Mouse (Mus musculus) small intestine, adult 10 weeks (tissue): ENCODE results near the gene Mfsd14b. TPM values are rescaled to one million over a fixed set of nuclear protein-coding genes. Genes with fewer than 3 reads are reported as not detected.

Source experiments
- polyA plus RNA-seq: library from polyadenylated mRNA; stranded (reverse); fragments of 350-450 nt; fragmentation: Illumina TruSeq; extraction: RNeasy Lipid Tissue Mini Kit (QIAGEN cat#74804); gene quantifications from one replicate; pipeline ENCODE4 v1.2.3, GENCODE M21; 2014; ENCODE audit warnings: low replicate concordance

The Mfsd14b gene
- 125 TPM for polyA plus RNA-seq

DNA sequence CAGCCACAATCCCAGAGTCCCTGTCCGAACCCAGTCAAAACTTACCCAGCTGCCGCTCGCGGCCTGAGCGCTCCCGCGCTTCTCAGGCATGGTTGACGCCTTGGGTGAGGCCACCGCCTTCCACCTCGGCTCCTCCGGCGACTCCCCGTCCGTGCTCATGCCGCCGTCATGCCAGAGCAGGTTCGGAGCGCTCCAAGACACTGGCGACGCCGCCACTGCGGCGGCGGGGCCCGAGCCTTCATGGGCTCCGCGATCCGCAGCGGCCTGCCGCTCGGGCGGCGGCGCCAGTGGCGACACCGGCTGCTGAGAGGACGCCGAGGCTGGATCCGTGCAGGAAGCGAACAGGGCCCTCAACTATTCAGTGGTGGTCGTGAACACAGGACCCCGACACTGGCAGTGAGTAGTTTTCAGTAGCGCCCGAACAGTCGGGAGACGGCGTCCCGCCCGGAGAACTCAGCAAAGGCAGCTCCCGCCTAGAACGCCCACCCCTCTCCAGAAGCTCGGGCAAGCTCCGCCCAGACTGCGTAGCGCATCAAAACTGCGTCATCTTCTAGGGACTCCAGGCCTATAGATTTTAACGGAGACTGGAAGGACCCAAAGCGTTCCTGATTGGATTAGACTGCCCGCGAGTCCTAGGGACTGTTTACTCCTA, at the start of gene Mfsd14b:
Gene Mfsd14b (minus strand): TSS at position 517 of the 652 bp plus-strand sequence.

DNA sequence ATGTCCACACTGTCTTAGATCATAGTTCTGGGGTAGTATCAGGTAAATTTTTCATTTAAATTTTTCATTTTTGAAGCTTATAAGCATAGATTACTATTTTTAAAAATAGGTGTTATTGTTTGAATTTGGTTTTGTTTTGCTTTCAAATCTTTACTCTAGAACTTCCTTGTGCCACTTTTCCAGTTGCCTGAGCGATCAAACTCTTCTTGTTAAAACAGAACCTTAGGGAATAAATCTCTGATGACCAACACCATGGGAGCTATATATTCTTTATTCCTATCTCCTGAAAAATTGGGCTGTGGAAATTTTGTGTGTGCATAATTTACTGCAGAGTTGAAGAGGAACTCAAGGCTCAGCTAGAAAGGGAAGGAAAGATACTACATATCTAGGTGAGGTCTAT, 37.2 kb upstream of the Mfsd14b start, which contains the start of gene Olfr466:
Gene Olfr466 (plus strand): TSS at position 301 of the 400 bp plus-strand sequence.

DNA sequence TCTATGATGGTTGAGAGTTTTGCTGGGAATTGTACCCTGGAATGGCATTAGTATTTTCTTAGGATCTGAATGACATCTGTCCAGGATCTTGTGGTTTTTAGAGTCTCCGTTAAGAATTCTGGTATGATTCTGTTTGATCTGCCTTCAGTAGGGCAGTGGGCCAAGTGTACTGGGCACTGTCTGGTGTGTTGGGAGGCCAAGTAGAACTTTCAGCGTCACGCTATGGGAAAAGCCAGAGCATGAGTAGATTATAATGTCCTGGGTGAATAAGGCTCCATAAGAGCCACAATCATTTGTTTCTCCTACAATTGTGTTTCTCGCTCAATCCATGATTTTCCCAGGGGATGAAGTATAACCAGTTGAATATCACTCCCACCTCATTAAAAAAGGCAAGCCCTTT, 25.0 kb upstream of the Mfsd14b start, which contains the start of gene Olfr465-ps1:
Gene Olfr465-ps1 (plus strand): TSS at position 301 of the 400 bp plus-strand sequence.

DNA sequence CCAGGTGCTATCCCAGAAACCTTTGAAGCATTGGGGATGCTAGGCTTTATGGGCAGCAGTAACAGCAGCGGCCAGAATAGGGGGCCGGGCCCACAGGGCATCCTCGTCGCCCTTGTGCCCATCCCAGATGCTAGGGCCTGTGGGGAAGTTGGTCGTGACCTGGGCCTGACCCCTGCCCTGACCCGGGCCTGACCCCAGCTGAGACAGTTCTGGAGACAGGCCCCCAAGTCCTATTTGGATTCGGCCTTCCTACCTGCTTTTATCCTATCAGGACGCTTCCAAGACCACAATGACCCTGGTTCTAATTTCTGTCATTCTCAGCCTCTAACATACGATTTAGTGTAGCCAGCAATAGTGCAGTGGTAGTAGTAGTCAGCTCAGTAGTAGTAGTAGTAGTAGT, 60.1 kb downstream of the Mfsd14b start, which contains the start of gene Prss47:
Gene Prss47 (minus strand): TSS at position 101 of the 400 bp plus-strand sequence.

DNA sequence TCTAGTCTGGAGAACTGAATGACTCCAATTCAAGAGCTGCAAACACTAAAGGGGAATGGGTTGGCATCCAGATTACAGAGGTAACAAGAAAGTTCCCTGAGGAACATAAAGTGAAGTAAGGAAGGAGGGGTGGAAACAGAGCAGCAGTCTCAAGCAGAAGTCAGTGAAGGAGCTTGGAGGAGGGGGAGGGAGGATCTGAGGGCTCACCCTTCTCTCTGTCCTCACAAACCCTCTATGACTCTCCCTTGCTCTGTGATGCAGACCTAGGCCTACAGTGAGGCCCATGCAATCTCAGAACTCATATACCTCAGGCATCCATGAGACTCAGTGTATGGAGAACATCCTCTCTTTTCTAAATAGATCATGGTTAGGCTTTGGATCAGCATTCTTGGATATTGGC, 80.0 kb downstream of the Mfsd14b start, which contains the start of gene Spata31d1c:
Gene Spata31d1c (plus strand): TSS at position 301 of the 400 bp plus-strand sequence.

Other genes with a start within 250 kb of the Mfsd14b start
- 0.15 TPM for gene Cntnap3, start 209.0 kb downstream of the Mfsd14b start, polyA plus RNA-seq
- gene Spata31, start 195.6 kb downstream of the Mfsd14b start, polyA plus RNA-seq, result not detected
- not detected for gene Spata31d1c, start 79.9 kb downstream of the Mfsd14b start, polyA plus RNA-seq
- gene Prss47, start 60.2 kb downstream of the Mfsd14b start, polyA plus RNA-seq, result not detected
- gene Olfr465-ps1, start 25.1 kb upstream of the Mfsd14b start, polyA plus RNA-seq, result not detected
- gene Olfr466, start 37.3 kb upstream of the Mfsd14b start, polyA plus RNA-seq, result not detected
- not detected for gene Nlrp4f, start 93.0 kb upstream of the Mfsd14b start, polyA plus RNA-seq
- not detected for gene Gm10775, start 146.6 kb upstream of the Mfsd14b start, polyA plus RNA-seq
- gene Zfp369, start 165.8 kb upstream of the Mfsd14b start, polyA plus RNA-seq, result 35.4 TPM